Mouse (Mus musculus) heart, adult 18-20 months (tissue): ENCODE results near the gene Cacul1. TPM values are rescaled to one million over a fixed set of nuclear protein-coding genes. Genes with fewer than 3 reads are reported as not detected.
"Not testable (repeated sequence)": the region's sequence is repeated elsewhere in the genome, so short reads cannot be mapped to it uniquely, and the experiment has no call there.

Experiments used
- DNase-seq, 2 experiments: peaks; one replicate each; pipeline ENCODE4 v3.0.0; 2021 to 2022; ENCODE audit warnings: mixed read lengths in 1 of 2
- long read RNA-seq, 2 experiments: library from polyadenylated mRNA; stranded (forward); transcript quantifications; one replicate each; pipeline ENCODE4 v2.0.0; 2021
- total RNA-seq, 2 experiments: library from RNA; stranded (reverse); gene quantifications; 2 replicates each; pipeline ENCODE4 v1.2.3; 2021

Gene Cacul1
- 10 to 100 TPM; 29.3 to 30.1 TPM for total RNA-seq
- long read RNA-seq, experiment 1, full-length matches to known transcripts: 2 of 17 reads
- long read RNA-seq, experiment 1, partial matches to known transcripts: 0 of 17 reads
- long read RNA-seq, experiment 1, other reads (novel, unspliced or antisense): 15 of 17 reads
- long read RNA-seq, experiment 2, full-length matches to known transcripts: 1 of 5 reads
- long read RNA-seq, experiment 2, partial matches to known transcripts: 0 of 5 reads
- long read RNA-seq, experiment 2, other reads (novel, unspliced or antisense): 4 of 5 reads

DNA sequence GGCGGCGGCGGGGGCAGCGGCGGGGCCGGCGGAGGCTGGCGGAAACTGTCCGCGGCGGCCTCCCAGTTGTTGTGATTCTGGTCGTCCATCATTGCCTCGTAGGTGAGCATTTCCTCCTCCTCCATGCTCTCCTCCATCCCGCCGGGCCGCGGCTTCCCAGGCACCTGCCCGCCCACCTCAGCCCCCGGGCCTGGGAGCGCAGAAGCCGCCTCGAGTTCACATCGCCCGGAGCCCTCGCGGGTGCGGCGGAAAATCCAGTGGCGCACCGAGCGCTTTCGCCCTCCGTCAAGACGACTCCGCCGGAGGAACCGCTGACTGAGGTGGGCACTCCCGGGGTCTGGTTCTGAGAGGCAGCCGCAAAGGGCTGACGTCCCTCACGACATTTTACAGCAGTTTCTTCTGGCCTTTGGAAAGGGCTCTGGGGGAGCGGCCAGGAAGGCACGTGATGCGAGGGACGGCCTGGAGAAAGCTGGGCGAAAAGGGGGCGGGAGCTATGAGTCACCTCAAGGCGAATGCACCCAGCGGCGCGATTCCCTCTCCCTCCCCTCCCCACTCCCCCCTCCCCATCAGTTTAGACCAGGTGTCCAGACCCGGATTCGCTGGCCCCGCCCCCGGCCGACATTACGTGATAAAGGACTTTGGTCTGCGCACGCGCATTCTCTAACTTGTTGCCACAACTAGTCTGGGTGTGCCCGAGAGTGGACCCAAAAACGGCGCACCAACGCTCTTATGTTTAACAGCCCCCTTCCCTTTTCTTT is at the start of gene Cacul1:
TSS of gene Cacul1 (minus strand) at position 444 of the 758 bp plus-strand sequence.
- DNase-seq: peak; percentile 98

DNA sequence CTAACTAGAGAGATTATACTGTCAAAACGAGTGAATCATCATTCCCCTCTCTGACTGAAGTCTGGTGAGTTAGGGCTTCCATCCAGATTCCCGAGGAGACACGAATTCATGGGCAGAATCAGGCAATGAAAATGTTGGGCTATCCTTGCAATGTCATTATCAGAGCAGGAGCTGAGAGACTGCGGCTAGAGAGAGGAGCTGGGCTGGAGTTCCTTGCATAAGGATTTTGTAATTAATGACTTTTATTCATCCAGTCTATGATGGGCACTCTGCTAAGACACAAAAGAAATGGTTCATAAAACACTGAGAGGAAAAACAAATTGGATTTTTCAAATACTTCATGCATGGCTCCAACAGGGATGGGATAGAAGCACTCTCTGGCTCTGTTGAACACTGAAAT is 38.6 kb upstream of the Cacul1 start:
- no peak for DNase-seq

DNA sequence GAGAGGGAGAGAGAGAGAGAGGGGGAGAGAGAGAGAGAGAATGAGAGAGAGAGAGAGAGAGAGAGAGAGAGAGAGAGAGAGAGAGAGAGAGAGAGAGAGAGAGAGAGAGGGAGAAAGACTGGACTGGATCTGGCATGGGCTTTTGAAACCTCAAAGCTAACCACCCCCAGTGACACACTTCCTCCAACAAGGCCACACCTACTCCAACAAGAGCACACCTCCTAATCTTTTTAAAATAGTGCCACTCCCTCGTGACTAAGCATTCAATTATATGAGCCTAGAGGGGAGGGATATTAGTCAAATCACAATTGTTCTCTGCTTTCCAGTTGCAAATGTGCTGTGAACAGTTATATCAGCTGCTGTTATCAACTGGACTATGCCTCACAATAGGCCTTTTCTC is 36.2 kb upstream of the Cacul1 start:
- no peak for DNase-seq

DNA sequence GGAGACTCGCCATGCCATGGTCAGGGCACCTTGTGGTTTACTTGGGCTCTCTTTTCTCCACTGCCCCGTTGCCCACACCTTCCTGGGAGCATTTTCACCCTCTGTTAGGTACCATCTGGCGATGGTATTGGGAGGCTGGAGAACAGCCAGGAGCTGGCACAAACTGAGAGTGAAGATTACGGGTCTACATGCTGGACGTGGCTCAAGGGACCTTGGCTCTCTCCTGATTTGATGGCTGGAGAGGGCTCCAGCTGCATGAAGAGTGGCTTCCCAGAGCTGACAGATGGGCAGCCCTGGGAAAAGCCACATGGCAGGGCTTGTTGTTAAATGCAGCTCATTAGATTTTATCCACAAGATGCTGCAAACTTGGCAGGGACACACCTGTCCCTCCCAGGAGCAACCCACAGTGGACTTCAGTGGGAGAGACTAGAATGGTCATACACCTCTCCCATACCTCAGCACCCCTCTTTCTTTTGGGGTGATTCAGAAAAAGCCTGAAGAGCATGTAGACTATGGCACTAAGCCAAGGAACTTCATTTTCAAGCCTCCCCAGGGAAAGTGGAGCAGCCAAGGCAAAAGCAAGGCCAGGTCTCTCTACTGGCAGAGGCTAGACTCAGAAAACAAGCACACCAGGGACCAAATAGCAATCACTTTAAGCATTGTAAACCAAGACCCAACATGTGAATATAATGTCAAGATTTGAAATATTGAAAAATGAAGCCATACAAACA is 34.8 kb upstream of the Cacul1 start:
- peak; percentile 42 to 48 for DNase-seq

DNA sequence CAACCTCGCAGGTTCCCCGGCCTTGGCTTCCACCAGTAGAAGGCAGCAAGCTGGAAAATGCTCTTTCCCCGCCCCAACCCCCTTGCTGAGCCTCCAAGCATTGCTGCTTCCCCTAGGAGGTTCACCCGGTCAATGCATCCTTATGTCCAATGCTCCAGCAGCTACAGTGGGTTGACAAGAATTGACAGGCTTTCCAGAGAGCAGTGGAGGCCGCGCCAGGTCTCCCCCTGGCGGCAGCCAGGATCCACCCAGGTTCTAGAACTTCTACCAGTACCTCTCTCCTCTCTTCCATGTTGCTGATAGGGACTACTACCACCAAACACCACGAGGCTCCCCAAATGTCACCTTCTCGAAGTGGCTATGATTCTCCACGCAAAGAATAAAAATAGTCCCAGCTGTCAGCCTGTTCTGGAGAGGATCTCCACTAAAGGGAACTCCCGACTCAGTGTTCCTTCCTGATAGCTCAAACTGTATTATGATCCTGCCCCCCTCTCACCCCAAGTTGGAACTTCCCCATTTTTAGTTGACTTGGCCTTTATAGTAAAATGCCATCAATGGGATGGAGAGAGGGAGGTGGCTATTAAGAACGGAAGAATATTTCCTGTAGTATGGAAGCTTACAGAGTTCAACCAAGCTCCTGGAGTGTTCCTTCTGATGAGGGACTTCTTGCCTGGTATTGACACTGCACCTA is 30.8 kb upstream of the Cacul1 start:
- peak; percentile 4 to 18 for DNase-seq

DNA sequence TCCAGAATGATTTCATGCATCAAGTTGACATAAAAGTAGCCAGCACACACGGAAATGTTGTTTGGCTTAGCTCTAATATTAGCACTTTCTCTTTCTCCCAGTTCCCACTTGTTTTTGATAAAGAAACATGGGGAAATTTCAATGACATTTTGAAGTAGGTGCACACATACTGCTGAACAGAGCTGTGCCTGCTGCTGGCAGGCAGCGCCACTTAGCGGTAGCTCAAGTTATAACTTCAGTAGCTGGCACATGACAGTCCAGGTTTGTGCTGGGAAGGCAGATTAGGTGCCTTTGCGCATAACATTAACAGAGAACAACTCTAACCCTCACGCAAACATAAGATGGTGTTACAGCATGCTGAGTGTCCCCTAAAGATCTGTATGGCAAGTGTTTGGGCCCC is 27.9 kb upstream of the Cacul1 start:
- peak; percentile 35 to 51 for DNase-seq

DNA sequence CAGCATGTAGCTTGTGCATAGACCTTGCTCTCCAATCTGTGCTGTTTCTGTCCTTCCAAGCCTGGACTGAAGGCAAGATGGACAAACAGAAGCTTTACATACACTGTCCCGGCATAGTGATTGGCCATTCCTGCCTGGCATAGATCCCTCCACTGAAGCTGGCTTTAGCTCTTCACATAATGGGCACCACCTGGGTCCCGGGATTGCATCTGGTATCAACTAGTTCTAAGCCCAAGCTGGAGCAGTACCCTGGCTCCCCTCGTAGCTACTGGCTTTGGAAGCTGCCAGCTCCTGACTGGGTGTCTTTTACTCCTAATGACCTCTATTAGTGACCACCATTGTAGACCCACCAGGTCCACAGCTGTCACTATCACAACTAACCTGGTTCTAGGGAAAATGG is 22.8 kb upstream of the Cacul1 start:
- DNase-seq: no peak

DNA sequence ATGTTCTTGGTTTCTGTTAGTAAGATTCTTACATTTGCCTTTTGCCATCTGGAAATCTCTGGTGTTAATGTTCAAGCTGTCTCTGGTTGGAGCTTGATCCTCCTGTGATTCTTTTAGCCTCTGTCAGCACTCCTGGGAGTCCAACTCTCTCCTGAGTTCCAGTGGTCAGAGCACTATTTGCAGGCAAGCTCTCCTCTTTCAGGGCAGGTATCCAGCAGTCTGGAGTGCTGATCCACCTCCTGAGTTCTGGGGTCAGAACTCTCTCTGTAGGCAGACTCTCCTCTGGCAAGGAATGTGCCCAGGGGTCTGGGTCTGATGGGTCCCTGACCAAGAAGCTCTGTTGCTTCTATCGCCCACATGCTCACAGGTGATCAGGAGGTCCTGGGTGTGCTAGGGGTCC is 21.2 kb upstream of the Cacul1 start:
- DNase-seq: not testable (repeated sequence)

DNA sequence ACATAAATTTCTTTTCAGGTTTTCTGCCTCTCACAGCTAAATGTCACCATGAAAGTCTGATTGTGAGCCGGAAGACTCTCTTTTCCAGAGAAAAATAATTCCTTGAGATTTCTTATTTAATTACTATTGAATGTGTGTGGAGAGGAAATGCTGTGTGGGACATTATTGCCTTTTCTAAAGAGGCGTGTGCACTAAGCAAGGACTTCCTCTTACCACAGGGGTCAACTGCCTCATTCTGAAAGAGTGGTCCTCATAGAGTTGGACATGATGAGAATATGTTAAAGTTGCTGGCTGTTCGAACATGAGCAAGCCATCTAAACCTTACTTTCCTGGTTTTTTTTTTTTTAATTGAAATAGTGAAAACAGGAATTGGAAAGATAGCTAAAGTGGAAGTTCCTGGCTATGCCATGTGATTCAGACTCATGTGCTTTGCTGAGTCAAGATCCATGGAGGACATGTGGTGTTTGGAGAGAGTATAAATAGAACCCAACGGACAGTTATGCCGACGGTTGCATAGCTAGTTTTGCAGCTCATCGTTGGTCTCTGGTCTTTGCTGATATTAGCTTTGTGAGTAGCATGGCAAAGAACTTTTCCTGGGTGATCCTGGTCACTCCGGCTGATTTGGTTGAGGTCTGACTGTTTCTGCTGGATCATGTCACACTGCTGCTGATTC is 17.3 kb upstream of the Cacul1 start:
- peak in 1 of 2 experiments; percentile 31 for DNase-seq

DNA sequence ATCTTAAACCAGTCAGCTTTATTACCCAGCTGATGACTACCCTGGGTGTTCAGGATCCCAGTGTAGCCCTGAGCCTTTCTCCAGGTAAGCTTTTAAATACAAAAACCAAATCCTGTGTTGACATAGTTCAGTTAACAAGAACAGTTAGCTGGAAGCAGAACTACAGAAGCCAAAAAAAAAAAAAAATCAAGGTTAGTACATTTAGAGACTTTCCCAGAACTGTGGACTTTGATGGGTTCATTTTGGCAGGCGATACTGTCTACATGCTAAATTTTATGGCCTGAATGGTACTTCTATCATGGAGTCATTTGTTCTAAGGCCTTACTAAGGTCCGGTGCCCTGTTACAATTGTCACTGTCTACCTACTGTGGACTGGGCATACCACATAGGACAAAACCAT is 8.8 kb upstream of the Cacul1 start:
- DNase-seq: no peak

DNA sequence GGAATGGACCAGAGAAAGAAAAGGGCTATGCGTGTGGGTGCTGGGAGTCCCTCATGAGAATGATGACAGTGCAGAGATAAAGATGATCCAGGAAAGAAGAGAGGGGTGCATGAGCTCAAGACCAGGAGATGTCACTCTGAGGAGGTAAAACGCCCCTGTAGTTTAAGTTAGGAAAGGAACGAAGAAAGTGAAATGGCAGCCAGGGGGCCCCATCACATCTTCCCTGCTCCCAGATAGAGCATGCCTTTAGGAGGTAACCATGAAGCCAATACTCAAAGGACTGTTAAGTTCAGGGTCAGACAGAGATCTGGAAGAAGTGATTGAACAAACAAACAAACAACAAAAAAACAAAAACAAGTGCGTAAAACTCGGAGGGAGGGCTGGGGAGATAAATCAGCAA is 5.8 kb upstream of the Cacul1 start:
- DNase-seq: no peak

DNA sequence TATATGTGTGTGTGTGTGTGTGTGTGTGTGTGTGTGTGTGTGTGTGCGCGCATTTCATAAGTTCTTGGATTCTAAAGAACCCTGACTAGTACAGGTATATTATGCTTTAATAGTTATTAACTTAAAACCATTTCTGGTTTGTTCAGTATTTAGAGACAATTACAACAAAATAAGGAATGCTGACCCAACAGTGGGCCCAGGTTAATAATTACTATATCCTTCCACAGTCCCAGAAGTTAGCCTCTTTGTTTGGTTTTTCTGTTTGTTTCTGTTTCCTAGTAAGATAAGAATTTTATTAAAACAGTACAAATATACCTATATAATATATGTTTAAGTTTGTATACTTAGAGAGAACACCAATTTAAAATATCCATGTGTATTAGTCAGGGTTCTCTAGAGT is 2.4 kb upstream of the Cacul1 start:
- no peak for DNase-seq

DNA sequence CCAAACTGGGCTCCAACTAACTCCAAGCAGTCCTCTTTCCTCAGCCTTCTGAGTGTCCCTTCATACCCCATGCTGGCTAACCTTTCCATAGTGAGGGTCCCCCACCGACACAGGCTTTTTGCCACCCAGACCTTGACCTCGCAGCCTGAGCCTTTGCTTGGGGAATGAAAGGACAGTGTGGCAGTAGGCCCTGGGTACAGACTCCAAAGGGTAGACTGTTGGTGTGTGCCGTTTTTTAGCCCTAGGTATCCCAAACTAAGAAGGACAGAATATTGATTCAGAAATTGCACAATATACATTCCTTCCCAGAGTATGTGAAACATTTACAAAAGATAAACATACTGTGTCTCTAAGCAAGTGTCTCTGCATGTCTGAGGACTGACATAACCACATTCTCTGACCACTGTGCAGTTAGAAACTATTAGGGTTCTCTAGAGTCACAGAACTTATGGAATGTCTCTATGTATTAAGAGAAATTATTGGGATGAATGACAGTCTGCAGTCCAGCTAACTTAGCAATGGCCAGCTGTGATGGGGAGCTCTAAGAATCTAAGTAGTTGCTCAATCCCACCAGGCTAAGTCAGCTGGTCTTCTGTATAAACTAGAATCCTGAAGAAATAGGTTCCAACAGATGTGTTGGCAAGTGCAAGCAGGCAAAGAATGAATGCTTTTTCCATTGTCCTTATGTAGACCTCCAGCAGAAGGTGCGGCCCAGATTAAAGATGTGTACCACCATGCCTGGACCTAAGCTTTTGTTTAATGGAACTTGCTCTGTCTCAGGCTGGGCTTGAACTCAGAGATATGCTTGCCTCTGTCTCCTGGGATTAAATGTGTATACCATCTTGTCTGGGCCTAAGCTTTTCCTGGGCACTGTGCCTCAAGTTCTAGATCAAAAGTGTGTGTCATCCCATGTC is 809 bp upstream of the Cacul1 start:
- DNase-seq: no peak

DNA sequence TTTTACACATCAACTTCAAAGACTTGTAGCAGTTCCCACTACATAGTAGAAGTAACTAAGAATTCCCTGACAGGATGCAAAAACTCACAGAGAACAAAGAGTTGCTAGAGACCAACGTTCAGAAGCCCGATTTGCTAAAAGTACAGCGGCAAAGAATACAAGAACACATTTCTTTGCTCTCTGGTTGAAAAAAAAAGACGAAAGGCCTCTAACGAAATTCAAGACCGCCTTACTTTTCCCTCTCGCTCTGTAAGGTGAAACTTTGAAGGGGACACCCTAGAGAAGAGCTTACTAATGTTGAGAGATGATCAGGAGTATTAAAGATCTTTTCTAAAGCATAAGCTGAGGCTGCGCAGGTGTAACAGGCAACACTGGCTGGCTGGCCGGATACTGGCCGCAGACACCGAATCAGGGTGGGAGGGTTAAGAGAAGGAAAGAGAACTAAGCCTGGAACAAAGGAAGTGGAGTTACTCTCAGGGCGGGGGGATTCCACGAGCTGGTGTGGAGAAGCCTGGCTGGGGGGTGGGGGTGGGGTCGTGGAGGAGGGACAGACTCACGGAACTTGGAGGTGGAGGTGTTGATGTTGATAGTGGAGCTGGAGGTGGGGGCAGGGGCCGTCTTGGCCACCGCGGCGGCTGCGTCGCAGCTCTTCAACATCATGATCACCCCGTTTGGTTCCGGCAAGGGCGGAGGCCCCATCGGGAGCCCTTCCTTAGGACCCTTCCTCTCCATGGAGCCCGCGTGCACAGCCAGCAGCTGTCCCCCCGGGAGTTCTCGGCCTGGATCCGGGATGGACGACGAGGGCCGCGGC is 849 bp downstream of the Cacul1 start:
- peak; percentile 35 to 43 for DNase-seq

DNA sequence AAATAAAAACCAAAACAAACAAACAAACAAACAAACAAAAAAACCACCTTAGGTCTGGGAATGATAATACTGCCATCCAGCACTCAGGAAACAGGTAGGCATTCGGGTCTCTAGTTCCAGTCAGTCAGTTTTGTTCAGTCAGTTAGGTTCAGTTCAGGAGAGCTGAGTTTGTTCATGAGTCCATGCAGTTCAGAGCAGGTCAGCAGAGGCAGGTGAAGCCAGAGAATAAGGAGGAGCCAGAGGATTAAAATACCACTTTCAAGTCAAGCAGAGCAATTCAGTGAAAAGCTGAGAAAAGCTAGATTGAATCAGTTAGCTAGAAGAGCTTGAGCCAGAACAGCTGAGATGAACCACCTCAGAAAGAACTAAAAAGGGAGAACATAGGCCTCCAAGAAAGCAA is 4.1 kb downstream of the Cacul1 start:
- no peak for DNase-seq

DNA sequence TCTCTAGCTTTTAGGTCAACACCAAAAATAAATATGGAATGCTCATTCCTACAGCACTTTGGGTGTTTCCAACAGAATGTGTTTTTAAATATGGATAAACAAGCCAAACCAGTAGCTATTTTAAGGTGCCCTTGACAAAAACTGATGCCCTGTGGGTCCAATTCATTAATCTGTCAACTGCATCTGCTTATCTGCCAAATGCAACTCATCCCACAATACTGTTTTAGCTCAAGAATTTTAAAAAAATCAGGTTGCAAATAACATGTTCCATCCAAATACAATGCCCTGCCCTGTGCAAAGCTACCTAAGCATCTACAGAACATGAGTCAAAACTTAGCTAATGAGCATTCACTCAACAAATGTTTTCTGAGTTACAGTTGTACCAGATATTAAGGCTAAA is 20.3 kb downstream of the Cacul1 start:
- no peak for DNase-seq

DNA sequence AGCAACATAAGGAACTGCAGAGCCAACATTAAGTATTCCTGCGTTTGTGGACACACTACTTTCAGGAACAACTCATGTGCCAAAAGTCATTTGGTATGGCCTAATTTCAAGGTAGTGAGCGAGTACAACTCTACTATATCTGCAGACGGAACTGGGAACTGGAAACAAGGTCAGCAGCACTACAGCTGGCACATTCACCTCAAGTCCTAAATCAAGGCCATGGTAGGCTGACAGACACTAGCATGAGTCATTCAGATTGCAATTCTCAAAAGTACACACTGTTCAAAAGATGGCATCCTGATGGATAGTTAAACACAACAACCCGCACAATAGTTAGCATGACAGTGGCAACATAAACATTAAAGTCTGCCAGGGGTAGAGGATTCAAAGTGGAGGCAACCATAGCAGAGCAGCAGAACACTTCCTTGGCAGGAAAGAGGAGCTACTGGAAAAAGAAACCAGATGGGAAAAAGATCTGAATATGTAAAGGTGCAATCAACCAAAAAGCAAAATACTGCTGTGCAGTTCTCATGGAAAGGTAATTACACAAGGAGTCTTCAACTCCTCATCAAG is 25.9 kb downstream of the Cacul1 start:
- peak; percentile 20 to 53 for DNase-seq

DNA sequence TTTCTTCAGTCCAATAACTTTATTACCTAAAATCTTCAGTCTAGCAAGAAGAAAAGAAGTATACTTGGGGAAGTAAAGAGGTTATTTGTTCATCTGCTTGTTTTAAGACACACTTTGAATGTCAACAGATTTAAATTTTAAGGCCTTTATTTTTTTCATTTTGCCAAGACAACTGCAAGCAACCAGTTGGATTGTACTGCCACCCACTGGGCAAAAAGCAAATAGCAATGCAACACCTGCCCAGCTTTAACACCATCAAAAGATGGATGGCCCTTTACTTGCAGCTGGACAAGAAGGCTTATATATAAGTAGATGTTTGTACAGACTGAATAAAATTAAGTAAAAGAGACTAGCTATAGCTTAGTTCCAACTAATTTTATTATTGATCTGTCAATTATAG is 27.3 kb downstream of the Cacul1 start:
- peak; percentile 33 to 83 for DNase-seq

DNA sequence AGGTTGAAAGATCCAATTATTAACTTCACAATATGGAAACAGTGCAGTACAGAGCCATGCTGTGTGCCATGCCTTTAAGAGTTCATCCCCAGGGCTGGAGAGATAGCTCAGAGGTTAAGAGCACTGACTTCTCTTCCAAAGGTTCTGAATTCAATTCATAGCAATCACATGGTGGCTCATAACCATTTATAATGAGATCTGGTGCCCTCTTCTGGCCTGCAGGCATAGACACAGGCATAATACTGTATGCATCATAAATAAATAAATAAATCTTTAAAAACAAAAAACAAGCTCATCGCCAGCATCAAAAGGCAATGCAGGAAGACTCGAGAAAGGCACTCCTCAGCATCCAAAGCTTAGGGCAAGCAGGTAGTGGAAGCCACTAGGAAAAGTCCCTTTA is 37.5 kb downstream of the Cacul1 start:
- no peak for DNase-seq

DNA sequence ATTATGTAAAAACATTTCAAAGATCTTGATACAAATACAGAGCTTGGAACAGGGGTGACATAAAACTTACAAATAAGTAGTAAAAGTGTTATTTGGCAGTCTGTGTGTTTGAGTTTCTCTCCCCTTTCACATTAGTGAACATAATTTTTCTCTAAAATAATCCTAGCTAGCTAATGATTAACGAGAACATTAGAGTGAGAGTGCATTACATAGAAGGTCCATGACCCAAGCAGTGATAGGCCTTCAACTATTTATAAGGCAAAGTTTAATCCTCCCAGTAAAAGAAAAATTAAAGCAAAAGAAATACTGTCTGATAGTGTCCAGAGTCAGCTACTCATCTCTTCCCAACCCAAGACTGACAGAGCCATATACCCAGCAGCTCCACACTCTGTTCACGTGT is 48.9 kb downstream of the Cacul1 start:
- DNase-seq: no peak
